Mouse (Mus musculus) megakaryocyte, embryonic 14.5 days (primary cell): ENCODE results near the gene Inka2.

ENCODE experiments used
- FLI1 ChIP-seq: IDR thresholded peaks from 2 replicates; pipeline ENCODE4 v1.6.1; 2012; ENCODE audit warnings: low read length, inconsistent platforms, mixed read lengths
- GATA1 ChIP-seq: IDR thresholded peaks from 3 replicates; pipeline ENCODE4 v1.6.1; 2012; ENCODE audit warnings: mixed read lengths, low read length, inconsistent platforms, borderline replicate concordance

GRCm38 (mm10) chr3:105757323-105758083, 53.1 kb downstream of the Inka2 start:
- no peak for TF ChIP-seq GATA1
- TF ChIP-seq FLI1: no peak
